In the genomic region with DNA sequence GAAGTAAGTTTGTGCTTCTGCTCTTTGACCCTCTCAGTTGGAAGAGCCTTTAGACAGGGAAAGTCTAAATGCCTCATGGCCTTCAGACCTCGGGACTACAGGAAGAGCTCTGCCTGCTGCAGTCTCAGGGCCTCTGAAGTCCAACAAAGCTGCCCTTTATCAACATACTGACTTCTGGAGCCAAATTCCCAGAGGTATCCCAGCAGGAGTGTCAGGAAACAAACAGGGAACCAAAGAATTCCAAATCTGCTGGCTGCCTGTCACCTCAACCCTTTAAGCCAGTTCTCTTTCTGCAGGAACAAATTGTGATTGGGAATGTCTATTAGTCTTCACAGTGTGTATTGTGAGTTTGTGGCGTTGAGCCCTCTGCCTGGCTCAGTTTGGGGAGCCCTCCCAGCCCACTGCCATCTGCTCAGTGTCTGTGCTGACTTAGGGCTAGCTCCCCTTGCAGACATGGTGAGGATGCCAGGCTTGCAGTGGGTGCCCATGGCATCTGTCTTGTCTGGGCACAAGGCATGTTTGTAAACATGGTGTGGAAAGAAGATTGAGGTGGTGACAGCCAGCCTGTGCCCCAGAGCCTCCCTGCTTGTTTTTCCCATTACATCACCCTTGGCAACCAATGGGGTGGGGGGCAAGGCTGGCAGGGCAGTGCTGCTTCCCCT, we compare ENCODE assay signal across 7 mouse cellular contexts.
DNase-seq lines count a peak whose midpoint lies in the region; ATAC-seq and TF ChIP-seq lines count a peak whose summit lies in the region.

No protein-coding gene starts in this region.

- no peak overlapping the region for H3K4me2 ChIP-seq in hindbrain, postnatal 0 days (ENCODE audit: low read depth, low read length)

- 0 out of 2 replicates have a peak, but pooled peaks cover 6% of the 10 kb centered on the region for H3K4me1 ChIP-seq in hindbrain, postnatal 0 days (ENCODE audit: insufficient read depth, low read length)
- peaks cover 13% of the 10 kb centered on the region for H3K4me1 ChIP-seq in midbrain, embryonic 10.5 days

- no peaks in the 10 kb centered on the region for H3K27me3 ChIP-seq in hindbrain, postnatal 0 days (ENCODE audit: insufficient read depth, low read length)
- no peaks in the 10 kb centered on the region for H3K27me3 ChIP-seq in midbrain, embryonic 10.5 days (ENCODE audit: low read depth, poor library complexity, severe bottlenecking)

- H3K4me3 ChIP-seq in hindbrain, postnatal 0 days (ENCODE audit: low read length): no peak overlapping the region
- no peak overlapping the region for H3K4me3 ChIP-seq in midbrain, embryonic 10.5 days

- no peak overlapping the region for H3K9ac ChIP-seq in hindbrain, postnatal 0 days (replicated peaks; ENCODE audit: low read length)

- WGBS in hindbrain, postnatal 0 days: 6% methylated on average over 2 of the region's 2 CpGs
- WGBS in midbrain, embryonic 10.5 days: 32% methylated on average over 2 of the region's 2 CpGs

- H3K36me3 ChIP-seq in hindbrain, postnatal 0 days (ENCODE audit: insufficient read depth, low read length): no peaks in the 10 kb centered on the region
- no peaks in the 10 kb centered on the region for H3K36me3 ChIP-seq in midbrain, embryonic 10.5 days

- H3K9me3 ChIP-seq in hindbrain, postnatal 0 days (ENCODE audit: low read length): no peaks in the 10 kb centered on the region
- no peaks in the 10 kb centered on the region for H3K9me3 ChIP-seq in midbrain, embryonic 10.5 days (replicated peaks)

- no peak for TF ChIP-seq CTCF in hindbrain, postnatal 0 days (IDR thresholded peaks at IDR 0.05; ENCODE audit: low read depth)

- DNase-seq in right cerebral cortex, postnatal 4 days: peak; percentile 10
- no peak for DNase-seq in right cerebral cortex, postnatal 25 days
- peak; percentile 39 for DNase-seq in embryo, embryonic 11 days
- DNase-seq in hindbrain, postnatal 0 days (ENCODE audit: low spot score): peak; percentile 77
- DNase-seq in midbrain, embryonic 10.5 days (ENCODE audit: low spot score): no peak
- no peak for DNase-seq in ovary, postnatal 10 days (ENCODE audit: low spot score)
- DNase-seq in thymus, postnatal 25 days: no peak

- peak; percentile 95 for ATAC-seq in hindbrain, postnatal 0 days

- H3K27ac ChIP-seq in hindbrain, postnatal 0 days: peak overlapping the region; percentile 64; the same call in 1 of the 2 replicates
- peak overlapping the region; percentile 52 for H3K27ac ChIP-seq in midbrain, embryonic 10.5 days (replicated peaks)

Comparison
In these comparisons a context has a peak if more than half of its experiments do, and no peak if none do; other contexts are left out.
1. DNase-seq: peak in right cerebral cortex, postnatal 4 days (single experiment), embryo, embryonic 11 days (single experiment) and hindbrain, postnatal 0 days (single experiment); none in right cerebral cortex, postnatal 25 days (single experiment), midbrain, embryonic 10.5 days (single experiment), ovary, postnatal 10 days (single experiment) and thymus, postnatal 25 days (single experiment).